Mouse (Mus musculus) granulocyte monocyte progenitor cell, adult 5-6 weeks (primary cell): ENCODE measurements at regions not wholly inside any gene's neighbourhood (a gene's known extent, or its start where the extent isn't known, plus 50 kb on each side); places are given as distances from the start of the nearest gene placed in this dataset.
A peak's percentile ranks its signal among the peaks of the same experiment; 100 is the strongest.

Source experiments
- ATAC-seq: replicated peaks from 2 replicates; pipeline ENCODE4 v1.8.0; 2016; ENCODE audit warnings: mild to moderate bottlenecking, moderate TSS enrichment, inconsistent platforms; ENCODE audit not compliant: poor library complexity, severe bottlenecking

DNA sequence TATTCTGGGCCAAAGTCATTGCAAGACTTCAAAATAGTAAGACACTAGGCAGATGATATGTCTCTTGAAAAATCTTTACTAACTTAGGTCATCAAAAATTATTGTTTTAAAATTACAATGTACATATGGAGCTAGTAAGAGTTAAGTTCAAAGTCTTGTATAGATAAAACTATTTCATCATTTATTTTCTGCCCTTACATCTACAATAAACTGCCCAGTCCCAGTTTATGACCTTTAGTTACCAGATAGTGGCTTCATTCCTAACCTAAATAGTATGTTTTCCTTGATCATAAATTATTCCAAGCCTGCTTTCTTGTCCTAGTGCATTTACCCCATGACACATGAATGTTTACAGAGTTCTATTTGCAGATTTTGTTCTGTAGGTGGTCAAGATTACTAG, 72.9 kb downstream of the Manea start:
- no peak for ATAC-seq

DNA sequence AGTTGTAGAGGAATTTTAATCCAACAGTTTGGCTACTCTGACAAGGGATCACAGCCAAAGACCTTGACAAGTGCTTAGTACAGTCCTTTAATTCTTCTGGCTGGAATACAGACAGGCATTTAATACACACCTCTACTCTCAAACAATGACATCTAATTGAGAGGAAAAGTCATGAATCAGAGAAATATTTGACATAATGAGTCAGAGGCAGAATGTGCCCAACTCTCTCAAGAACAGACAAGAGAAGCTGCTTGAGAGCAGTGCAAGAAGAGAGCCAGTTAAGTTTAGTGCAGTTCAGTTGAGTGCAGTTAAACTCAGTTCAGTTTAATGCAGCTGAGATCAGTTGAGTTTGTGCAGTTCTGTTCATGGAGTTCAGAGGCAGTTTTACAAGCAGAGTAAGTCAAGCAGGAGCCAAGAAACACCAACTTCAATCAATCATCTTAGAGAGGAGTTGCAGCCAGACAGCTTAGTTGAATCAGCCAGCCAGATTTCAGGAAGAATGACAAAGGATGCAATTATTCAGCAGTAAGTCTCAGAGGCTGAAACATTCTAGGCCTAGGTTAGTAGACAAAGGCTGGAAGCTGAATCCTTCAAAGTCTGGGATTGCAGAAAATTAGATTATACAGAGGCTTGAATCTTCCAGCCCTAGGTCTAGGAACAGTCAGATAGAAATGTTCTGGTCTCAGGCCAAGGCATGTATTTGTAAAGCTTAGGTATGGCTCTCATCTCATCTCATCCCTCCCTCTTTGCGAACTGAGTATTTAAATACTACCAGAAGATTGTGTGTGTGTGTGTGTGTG, 87.3 kb downstream of the Manea start:
- no peak for ATAC-seq

GRCm38 (mm10) chr4:26255889-26256288, 90.8 kb downstream of the Manea start:
- no peak for ATAC-seq

DNA sequence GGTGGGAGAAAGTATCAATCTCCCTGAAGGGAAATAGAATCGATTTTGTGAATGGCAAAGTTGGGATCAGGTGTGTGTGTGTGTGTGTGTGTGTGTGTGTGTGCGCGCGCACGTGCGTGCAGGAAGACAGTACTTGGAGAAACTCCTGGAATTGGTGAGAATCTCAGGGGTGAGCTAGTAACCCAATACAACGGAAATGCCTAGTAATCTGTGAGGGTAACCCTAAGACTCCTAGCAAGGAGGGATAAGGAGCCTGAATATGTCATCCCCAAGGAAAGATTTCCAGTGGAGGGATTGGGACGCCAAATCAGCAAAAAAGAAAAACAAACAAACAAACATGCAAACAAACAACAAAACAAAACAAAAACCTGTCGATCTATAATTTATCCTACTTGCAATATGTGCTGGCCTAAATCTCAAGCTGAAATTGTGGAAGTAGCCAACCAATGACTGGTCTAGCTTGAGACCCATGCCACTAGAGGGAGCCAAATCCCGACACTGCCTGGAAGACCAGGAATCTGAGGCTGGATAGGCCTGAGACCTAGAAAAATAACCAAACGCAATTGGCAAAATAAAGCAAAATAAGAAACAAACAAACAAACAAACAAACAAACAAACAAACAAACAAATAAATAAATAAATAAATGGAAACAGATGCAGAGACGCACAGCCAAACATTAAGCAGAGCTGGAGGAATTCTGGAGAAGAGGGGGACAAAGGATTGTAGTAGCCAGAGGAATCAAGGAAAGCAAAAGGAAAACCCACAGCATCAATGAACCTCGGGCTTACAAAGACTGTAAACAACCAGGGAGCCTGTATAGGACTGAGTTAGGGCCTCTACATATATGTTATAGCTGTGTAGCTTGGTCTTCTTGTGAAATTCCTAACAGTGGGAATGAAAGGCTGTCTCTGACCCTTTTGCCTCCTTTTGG, 98.5 kb downstream of the Manea start:
- peak; percentile 76 for ATAC-seq

- ATAC-seq, result no peak
These were observed 123.4 kb downstream of the Manea start for GRCm38 (mm10) chr4:26223267-26223666.
